Mouse (Mus musculus) c-Kit-positive CD71-positive TER-119-positive erythroid progenitor cells, embryonic 14.5 days (primary cell): ENCODE results near the gene Immp2l.
"Not testable (repeated sequence)": the region's sequence is repeated elsewhere in the genome, so short reads cannot be mapped to it uniquely, and the experiment has no call there.

ENCODE experiments used
- DNase-seq: peaks from one replicate; pipeline ENCODE4 v3.0.0-alpha.2; 2013; ENCODE audit warnings: low spot score

Immp2l gene

GRCm38 (mm10) chr12:41842694-41843329 is 818.9 kb downstream of the Immp2l start:
- DNase-seq = no peak

GRCm38 (mm10) chr12:41851896-41852470 is 828.1 kb downstream of the Immp2l start:
- DNase-seq = no peak

DNA sequence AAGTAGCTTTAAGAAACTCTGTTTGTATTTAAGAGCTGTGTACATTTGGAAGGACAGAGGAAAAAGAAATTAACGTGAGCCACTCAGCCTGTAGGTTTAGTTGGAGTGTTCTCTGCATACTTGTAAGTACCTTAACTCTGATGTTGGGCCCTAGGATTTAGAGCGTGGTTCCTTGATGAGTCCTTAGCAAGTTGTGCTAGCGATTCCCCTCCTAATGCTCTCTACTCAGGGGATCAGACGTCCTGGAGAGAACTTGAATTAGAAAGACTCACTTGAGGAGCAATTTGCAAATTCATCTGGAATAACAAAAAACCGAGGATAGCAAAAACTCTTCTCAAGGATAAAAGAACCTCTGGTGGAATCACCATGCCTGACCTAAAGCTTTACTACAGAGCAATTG is 835.8 kb downstream of the Immp2l start:
- DNase-seq = not testable (repeated sequence)

GRCm38 (mm10) chr12:41868317-41868716 is 844.4 kb downstream of the Immp2l start:
- no peak for DNase-seq

DNA sequence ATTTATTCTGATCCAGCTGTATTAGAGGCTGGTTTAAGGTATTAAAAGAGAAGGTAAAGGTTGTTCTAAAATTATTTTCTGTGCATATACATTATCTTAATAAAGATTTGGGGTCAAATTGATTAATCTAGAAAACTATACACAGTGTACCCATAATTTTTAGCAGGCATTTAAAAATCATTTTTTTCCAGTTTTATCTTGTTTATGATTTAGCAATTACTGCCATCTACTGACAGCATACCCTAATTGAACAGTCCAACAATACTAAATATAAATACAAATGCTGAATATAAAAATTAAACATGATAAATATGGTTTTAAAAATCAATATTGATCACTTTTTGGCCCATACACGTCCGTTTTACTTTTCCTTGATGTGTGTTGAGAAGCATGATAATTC is 850.1 kb downstream of the Immp2l start:
- no peak for DNase-seq

DNA sequence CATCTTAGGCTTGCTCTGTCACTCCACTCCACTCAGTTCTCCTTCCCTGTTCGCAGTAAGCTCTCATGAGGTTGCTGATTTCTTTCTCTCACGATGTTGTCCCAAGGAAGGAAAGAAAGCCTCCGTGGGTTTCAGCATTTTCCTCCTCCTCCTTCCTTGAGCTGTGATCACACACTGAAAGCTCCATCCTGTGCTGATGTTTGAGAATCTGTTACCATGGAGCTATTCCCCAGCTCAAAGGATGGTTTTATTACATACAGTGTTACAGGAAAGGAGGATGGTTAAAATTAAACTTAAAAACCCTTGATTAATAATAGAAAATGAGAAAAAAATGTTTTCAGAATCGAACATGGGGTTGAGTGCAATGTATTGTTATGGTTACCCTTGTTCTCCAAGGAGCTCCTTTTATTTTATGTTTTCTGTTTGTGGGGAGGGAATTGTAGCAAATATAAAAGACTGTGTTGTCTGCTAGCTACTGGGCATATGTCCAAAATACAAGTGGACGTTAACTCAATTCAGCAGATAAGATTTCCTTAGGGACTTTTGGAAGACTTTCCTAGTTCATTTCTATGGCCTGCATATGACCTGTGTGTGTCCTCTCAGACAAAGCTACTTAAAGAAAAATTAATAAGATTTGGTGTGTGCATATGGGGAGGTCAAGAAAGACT is 853.5 kb downstream of the Immp2l start:
- DNase-seq = no peak

GRCm38 (mm10) chr12:41878493-41878892 is 854.6 kb downstream of the Immp2l start:
- DNase-seq = no peak

- no peak for DNase-seq
Observed at GRCm38 (mm10) chr12:41878972-41879371, 855.1 kb downstream of the Immp2l start.

DNA sequence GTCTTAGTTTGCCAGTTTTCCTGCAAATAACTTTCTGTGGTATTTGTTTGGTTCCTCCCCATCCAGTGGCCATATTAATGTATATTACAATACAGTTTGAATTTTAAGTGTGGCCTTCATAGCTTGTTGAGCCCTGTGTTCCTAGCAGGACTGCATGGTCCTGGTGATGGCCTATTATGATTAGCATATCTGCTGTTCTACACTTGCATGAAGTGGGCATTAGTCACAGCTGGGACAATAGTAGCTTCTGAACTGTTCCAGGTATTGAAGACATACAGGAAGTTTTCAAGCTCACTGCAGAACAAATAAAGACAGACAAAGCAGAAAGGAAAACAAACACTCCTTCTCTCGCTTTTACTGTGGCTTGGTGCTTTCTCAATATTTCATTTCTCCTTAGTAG is 855.5 kb downstream of the Immp2l start:
- no peak for DNase-seq

DNA sequence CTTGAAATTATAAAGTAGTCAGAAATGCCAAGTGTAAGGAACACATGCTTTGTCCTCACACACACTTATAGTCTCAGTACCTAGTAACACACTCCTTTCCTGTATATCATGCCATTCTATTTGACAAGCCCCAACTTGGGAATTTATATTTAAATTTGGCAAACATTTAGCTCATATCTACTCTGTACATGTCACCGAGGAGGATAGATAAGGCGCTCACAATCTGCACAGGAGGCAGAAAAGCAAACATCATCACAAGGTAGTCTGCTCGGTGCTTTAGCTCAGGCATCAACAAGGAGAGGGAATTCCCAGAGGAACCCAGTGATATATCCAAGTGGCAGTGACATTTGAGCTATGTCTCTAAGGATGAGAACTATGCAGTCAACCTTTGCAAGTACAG is 856.9 kb downstream of the Immp2l start:
- no peak for DNase-seq

GRCm38 (mm10) chr12:41908011-41908410 is 884.1 kb downstream of the Immp2l start:
- DNase-seq = no peak

- no peak for DNase-seq
Observed at GRCm38 (mm10) chr12:41911626-41912025, 887.7 kb downstream of the Immp2l start.

GRCm38 (mm10) chr12:41937751-41938150 is 913.9 kb downstream of the Immp2l start:
- DNase-seq = no peak

DNA sequence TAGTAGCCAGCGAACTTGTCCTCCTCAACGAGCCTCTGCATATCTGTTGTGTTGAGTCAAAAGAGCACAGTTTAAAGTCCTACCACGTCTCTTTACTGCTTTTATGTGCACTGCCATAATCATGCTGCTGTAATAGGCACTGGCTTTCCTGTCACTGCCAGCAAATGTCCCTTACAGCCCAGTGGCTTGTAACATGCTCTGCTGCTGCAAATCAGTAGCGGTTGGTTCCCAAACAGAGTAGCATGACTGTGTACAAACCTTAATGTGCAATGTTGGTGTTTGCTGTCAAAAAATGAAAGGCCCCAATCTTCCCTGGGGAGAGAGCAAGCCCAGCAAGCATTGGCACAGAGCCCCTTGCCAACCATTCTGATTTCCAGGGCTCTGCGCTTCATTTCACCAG is 918.0 kb downstream of the Immp2l start:
- DNase-seq = no peak

DNA sequence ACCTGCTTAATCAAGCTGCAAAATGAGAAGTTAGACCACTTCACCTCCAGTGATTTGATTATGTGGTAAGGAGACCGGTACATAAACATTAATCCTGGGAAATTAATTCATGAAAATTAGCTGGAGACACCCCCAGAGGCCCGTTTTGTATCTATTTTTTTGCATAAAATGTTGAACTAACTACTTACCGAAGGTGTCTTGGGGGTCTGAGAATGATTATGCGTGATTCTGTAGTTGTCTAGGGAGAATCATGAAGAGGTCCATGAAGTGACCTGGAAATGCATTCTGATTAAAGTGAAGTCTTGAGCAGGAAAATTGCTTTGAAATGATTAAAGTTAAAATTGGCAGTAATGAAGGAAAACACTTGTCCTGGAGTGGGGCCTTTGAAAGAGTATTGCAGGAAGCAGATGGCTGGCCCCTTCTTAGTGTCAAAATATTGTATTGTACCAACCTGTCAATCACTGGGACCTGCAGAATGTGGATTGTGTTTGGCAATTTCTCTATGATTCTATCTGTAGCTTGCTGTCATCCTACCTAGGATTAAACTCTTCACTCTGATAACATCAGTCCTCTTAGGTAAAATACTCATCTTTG is 920.3 kb downstream of the Immp2l start:
- no peak for DNase-seq

DNA sequence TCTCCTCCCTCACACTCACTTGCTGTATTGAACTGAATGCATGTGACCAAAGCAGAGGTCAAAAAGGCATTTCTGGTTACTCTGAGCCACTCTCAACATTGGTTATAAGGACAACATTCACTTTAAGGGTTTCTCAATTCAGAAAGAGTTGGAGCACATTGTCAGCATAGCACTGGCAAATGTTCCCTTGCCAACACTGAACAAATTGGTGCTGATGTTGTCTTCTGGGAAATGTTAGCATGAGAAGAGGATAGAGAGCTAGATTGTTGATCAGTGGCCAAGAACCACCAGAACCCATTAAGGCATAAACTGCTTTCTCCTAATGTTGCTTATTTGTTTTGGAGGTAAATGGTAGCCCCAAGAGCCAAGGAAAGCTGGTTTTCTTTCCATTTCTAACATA is 922.6 kb downstream of the Immp2l start:
- DNase-seq = no peak

GRCm38 (mm10) chr12:41949409-41949808 is 925.5 kb downstream of the Immp2l start:
- no peak for DNase-seq

DNA sequence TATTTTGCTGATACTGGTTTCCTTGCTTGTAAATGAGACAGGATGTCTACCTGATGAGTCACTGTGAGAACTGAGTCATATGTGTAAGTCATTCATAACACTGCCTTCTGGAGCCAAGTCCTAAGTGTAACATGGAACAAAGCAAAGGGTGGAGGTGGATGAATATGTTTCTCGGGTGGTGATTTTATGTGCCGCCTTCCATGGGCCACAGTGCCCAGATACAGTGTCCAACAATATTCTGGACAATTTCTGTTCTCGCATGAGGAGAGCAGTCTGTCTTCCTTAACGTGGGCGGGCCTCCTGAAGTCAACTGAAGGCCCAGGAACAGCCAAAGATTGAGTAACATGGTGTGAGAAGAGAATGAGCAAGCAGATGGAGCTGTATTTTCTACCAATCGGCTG is 926.0 kb downstream of the Immp2l start:
- DNase-seq = no peak

DNA sequence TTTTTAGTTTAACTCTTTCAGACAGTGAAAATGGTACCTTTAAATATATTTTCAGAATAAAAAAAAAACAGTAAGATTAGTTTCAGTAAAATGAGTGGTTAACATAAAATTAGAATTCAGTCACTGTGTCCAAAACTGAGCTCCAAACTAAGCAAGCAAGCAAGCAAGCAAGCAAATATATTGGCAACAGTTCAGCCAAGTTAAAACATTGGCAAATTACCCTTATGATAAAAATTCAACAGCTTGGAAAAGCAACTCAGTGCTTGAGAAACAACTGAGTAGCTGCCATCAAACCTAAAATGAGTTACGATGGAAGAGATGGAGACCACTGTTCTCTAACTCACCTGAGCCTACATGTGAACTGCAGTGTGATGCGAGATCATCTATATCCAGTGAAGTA is 926.8 kb downstream of the Immp2l start:
- DNase-seq = no peak

DNA sequence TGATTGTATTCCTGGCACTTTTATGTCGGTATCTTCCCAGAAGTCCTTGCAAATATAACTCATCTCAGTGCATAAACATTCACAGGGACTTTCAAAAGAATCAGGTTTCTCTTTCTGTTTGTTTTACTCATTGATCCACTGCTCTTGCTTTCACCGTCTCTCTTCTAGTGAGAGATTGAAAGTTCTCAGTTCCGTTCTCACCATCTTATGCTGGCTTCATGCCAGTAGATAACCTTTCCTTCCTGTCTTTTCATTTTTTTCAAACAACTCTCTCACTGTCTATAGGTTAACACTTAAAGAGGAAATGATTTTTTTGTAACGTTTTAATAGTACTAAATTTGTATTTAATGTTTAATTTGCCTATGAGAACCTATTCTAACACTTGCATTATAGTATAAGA is 937.1 kb downstream of the Immp2l start:
- DNase-seq = no peak

DNA sequence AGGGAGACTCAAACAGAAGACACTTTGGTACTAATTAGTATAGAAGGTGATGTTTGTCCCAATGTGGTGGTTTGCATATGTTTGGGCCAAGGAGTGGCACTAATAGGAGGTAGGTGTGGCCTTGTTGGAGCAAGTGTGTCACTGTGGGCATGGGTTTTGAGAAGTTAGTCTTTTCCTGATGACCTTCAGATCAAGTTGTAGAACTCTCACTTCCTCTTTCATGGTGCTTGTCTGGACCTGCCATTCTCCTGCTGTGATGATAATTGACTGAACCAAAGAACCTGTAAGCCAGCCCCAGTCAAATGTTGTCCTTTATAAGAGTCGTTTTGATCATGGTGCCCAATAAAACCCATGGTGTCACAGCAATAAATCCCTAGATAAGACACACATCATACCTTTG is 967.5 kb downstream of the Immp2l start:
- no peak for DNase-seq
